Mouse (Mus musculus): ENCODE measurements at regions not wholly inside any gene's neighbourhood (a gene's known extent, or its start where the extent isn't known, plus 50 kb on each side); places are given as distances from the start of the nearest gene placed in this dataset.

DNA sequence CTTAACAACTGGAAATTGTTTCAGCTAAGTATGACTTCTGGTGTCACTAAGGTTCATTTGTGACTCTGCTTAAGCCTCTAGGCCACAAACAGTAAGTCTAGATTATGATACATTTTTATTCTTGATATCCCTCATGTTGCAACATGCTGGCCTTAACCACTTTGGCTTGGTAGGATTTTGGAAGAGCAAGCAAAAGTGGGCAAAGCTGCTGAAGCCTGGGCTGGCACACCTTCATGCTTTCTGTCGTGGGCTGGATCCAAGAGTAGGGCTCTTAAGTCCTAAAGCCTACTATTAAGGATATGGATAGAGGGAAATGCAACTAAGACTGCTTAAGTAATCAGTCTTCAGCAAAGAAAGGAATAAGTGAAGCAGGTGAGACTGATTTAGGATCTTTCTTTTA, 923.6 kb downstream of the Slc22a22 start:
- no peak overlapping the region for H3K27ac ChIP-seq (ENCODE audit: control insufficient read depth, insufficient read depth, low read depth, low read length)
- no peaks in the 10 kb centered on the region for H3K36me3 ChIP-seq (ENCODE audit: control insufficient read depth, insufficient read depth, low read length)
- H3K4me1 ChIP-seq (ENCODE audit: control insufficient read depth, insufficient read depth, low read length) = no peaks in the 10 kb centered on the region
- no peak overlapping the region for H3K4me3 ChIP-seq (ENCODE audit: control insufficient read depth, low read depth, low read length)
- no peak for TF ChIP-seq CTCF (IDR thresholded peaks at IDR 0.05; ENCODE audit: control insufficient read depth, insufficient read depth, insufficient replicate concordance, low read depth, low read length)
- TF ChIP-seq POLR2A (IDR thresholded peaks at IDR 0.05; ENCODE audit: control insufficient read depth, low read depth, low read length) = no peak
- H3K27me3 ChIP-seq (ENCODE audit: control insufficient read depth, insufficient read depth, low read length) = no peaks in the 10 kb centered on the region

DNA sequence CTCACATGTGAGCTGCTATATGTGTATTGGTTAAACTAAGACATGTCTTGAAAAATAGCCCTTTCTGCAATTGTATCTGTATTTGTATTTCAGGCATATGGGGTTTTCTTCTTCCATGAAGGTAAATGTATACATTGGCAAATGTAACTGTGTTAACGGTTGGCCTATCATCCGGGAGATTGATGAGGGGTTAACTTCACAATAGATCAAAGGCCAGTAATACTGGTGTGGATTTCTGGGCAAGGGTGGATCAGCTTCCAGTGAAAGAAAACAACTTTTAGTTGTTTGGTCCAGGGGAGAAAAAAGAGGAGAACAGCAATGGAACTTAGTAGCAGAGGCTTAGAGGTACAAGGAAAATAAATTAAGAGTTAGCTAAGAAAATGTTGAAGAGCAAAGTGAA, 945.9 kb downstream of the Slc22a22 start:
- Histone ChIP-seq H3K4me3 (ENCODE audit: control insufficient read depth, low read depth, low read length) (no peak overlapping the region), H3K36me3 (ENCODE audit: control insufficient read depth, insufficient read depth, low read length) (no peaks in the 10 kb centered on the region), H3K27me3 (ENCODE audit: control insufficient read depth, insufficient read depth, low read length) (no peaks in the 10 kb centered on the region), H3K27ac (ENCODE audit: control insufficient read depth, insufficient read depth, low read depth, low read length) (no peak overlapping the region), H3K4me1 (ENCODE audit: control insufficient read depth, insufficient read depth, low read length) (no peaks in the 10 kb centered on the region)
- no peak for TF ChIP-seq POLR2A (IDR thresholded peaks at IDR 0.05; ENCODE audit: control insufficient read depth, low read depth, low read length)
- no peak for TF ChIP-seq CTCF (IDR thresholded peaks at IDR 0.05; ENCODE audit: control insufficient read depth, insufficient read depth, insufficient replicate concordance, low read depth, low read length)

DNA sequence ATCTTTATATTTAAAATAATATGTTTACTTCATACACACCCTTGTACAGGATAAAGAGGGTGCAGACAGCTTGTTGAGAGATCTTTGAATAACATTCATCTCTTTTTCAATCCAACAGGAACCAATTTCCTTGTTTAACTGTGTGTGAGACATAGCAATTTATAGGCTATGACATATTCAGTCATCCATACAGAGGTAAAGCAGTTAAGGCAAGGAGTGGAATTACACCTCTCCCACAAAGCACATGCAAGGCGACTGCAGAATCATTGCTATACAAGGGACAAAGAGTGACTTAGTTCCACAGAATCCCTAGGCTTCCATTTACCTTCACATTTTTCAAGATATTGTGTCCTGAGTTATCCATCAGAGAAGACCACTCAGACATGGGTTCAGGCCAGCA, 959.0 kb downstream of the Slc22a22 start:
- no peak overlapping the region for H3K27ac ChIP-seq (ENCODE audit: control insufficient read depth, insufficient read depth, low read depth, low read length)
- no peak for TF ChIP-seq CTCF (IDR thresholded peaks at IDR 0.05; ENCODE audit: control insufficient read depth, insufficient read depth, insufficient replicate concordance, low read depth, low read length)
- no peak for TF ChIP-seq POLR2A (IDR thresholded peaks at IDR 0.05; ENCODE audit: control insufficient read depth, low read depth, low read length)
- H3K4me1 ChIP-seq (ENCODE audit: control insufficient read depth, insufficient read depth, low read length) = no peaks in the 10 kb centered on the region
- no peaks in the 10 kb centered on the region for H3K27me3 ChIP-seq (ENCODE audit: control insufficient read depth, insufficient read depth, low read length)
- H3K36me3 ChIP-seq (ENCODE audit: control insufficient read depth, insufficient read depth, low read length) = no peaks in the 10 kb centered on the region
- no peak overlapping the region for H3K4me3 ChIP-seq (ENCODE audit: control insufficient read depth, low read depth, low read length)

DNA sequence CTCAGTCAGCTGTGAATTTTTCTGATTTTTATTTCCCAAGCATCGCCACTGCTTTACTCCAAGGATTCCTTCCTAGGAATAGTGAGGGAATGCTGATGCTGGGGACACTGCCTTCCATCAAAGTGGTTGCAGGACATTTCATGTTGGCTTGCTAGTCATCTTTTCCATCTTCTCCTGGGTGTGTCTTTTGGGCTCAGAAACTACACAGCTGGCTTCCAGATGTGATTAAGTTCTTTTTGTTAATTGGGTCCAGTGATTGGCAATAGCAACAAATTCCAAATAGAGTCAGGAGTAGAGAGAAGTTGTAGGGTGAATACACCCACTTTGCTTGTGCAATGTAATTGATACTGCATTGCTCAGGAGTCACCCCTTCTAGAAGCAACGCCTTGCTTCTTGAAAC, 961.3 kb downstream of the Slc22a22 start:
- H3K4me3 ChIP-seq (ENCODE audit: control insufficient read depth, low read depth, low read length) = no peak overlapping the region
- H3K36me3 ChIP-seq (ENCODE audit: control insufficient read depth, insufficient read depth, low read length) = no peaks in the 10 kb centered on the region
- H3K4me1 ChIP-seq (ENCODE audit: control insufficient read depth, insufficient read depth, low read length) = no peaks in the 10 kb centered on the region
- H3K27ac ChIP-seq (ENCODE audit: control insufficient read depth, insufficient read depth, low read depth, low read length) = no peak overlapping the region
- no peaks in the 10 kb centered on the region for H3K27me3 ChIP-seq (ENCODE audit: control insufficient read depth, insufficient read depth, low read length)
- no peak for TF ChIP-seq CTCF (IDR thresholded peaks at IDR 0.05; ENCODE audit: control insufficient read depth, insufficient read depth, insufficient replicate concordance, low read depth, low read length)
- TF ChIP-seq POLR2A (IDR thresholded peaks at IDR 0.05; ENCODE audit: control insufficient read depth, low read depth, low read length) = no peak

DNA sequence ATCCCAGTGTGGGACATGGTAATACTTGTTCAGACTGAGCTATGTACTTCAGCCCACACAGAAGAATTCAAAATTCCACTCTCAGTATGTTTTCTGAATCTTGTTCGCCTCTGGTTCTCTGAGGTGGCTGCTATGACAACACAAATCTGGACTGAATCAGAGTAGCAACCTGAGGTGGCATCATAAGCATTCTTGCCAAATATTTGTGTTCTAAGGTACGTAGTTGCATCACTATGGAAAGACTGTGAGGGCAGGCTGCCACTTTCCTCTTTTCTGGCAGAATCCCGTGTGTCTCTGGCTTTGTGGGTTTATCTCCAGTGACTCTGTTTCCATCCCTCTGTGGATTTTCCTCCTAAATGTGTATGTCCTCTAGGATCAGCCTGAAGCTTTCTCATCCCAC, 978.7 kb downstream of the Slc22a22 start:
- Histone ChIP-seq H3K4me3 (ENCODE audit: control insufficient read depth, low read depth, low read length) (no peak overlapping the region), H3K4me1 (ENCODE audit: control insufficient read depth, insufficient read depth, low read length) (no peaks in the 10 kb centered on the region)
- TF ChIP-seq POLR2A (IDR thresholded peaks at IDR 0.05; ENCODE audit: control insufficient read depth, low read depth, low read length) (no peak), CTCF (IDR thresholded peaks at IDR 0.05; ENCODE audit: control insufficient read depth, insufficient read depth, insufficient replicate concordance, low read depth, low read length) (no peak)

DNA sequence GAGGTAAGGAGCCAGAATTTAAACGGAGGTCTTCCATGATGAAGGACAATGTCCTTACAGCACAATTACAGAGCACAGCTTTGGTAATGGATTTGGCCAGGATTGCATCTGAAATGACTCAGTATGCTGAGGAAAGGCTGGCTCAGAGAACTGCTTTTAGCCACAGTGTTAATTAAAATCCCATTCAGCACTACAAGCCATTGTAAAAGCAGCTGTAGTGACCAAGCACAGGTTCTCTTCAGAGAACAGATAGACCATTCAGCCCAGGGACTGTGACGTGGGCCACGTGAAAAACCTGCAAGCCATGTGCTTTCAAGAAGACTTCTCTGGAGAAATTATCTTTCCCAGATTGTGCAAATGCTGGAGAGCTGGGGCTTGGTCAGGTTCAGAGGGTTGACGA, 979.7 kb downstream of the Slc22a22 start:
- TF ChIP-seq CTCF (IDR thresholded peaks at IDR 0.05; ENCODE audit: control insufficient read depth, insufficient read depth, insufficient replicate concordance, low read depth, low read length) (no peak), POLR2A (IDR thresholded peaks at IDR 0.05; ENCODE audit: control insufficient read depth, low read depth, low read length) (no peak)
- no peak overlapping the region for H3K4me3 ChIP-seq (ENCODE audit: control insufficient read depth, low read depth, low read length)
- H3K27ac ChIP-seq (ENCODE audit: control insufficient read depth, insufficient read depth, low read depth, low read length) = no peak overlapping the region
- H3K27me3 ChIP-seq (ENCODE audit: control insufficient read depth, insufficient read depth, low read length) = no peaks in the 10 kb centered on the region
- H3K36me3 ChIP-seq (ENCODE audit: control insufficient read depth, insufficient read depth, low read length) = no peaks in the 10 kb centered on the region
- no peaks in the 10 kb centered on the region for H3K4me1 ChIP-seq (ENCODE audit: control insufficient read depth, insufficient read depth, low read length)

More for the DNA sequence above, 978.7 kb downstream of the Slc22a22 start:
- Histone ChIP-seq H3K27me3 (ENCODE audit: control insufficient read depth, insufficient read depth, low read length) (no peaks in the 10 kb centered on the region), H3K27ac (ENCODE audit: control insufficient read depth, insufficient read depth, low read depth, low read length) (no peak overlapping the region), H3K36me3 (ENCODE audit: control insufficient read depth, insufficient read depth, low read length) (no peaks in the 10 kb centered on the region)

DNA sequence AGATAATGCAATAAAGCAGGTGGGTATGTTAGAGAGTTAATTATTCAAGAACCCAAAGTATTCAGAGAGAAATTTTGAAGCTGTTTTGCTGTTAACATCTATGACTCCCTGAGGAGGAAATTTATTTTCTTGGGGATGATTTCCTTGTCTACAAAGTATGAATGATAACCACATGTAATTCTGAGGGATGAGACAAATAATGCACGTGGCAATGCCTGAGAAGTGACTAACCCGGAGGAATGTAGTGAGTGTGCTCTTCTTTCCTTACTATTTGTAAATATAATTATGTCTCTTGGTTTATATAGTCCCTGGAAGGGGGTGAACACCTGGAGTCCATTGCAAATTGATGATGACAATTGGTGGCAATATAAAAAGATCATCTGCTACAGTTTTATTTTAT, 981.1 kb downstream of the Slc22a22 start:
- TF ChIP-seq CTCF (IDR thresholded peaks at IDR 0.05; ENCODE audit: control insufficient read depth, insufficient read depth, insufficient replicate concordance, low read depth, low read length) (no peak), POLR2A (IDR thresholded peaks at IDR 0.05; ENCODE audit: control insufficient read depth, low read depth, low read length) (no peak)
- no peaks in the 10 kb centered on the region for H3K36me3 ChIP-seq (ENCODE audit: control insufficient read depth, insufficient read depth, low read length)
- H3K4me1 ChIP-seq (ENCODE audit: control insufficient read depth, insufficient read depth, low read length) = no peaks in the 10 kb centered on the region
- H3K4me3 ChIP-seq (ENCODE audit: control insufficient read depth, low read depth, low read length) = no peak overlapping the region
- H3K27ac ChIP-seq (ENCODE audit: control insufficient read depth, insufficient read depth, low read depth, low read length) = no peak overlapping the region
- no peaks in the 10 kb centered on the region for H3K27me3 ChIP-seq (ENCODE audit: control insufficient read depth, insufficient read depth, low read length)

DNA sequence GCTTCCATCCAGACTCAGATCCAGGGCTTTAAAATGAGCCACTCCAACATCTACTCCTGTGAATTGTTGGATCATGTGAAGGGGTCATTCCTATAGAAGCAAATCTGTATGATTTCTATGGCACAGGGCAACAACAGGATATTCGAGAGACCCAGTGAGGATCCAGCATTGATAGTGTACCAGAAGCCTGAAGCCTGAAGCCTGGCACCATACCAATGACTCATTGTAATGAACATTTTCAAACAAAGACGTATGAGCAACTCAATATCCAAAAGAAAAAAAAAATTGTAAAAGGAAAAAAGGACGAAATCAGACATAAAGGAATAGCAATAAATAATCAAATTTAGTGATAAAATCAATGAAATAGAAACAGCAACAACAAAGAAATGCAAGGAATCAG, 991.5 kb downstream of the Slc22a22 start:
- TF ChIP-seq POLR2A (IDR thresholded peaks at IDR 0.05; ENCODE audit: control insufficient read depth, low read depth, low read length) = no peak
- TF ChIP-seq CTCF (IDR thresholded peaks at IDR 0.05; ENCODE audit: control insufficient read depth, insufficient read depth, insufficient replicate concordance, low read depth, low read length) = no peak
- Histone ChIP-seq H3K4me3 (ENCODE audit: control insufficient read depth, low read depth, low read length) (no peak overlapping the region), H3K4me1 (ENCODE audit: control insufficient read depth, insufficient read depth, low read length) (no peaks in the 10 kb centered on the region), H3K36me3 (ENCODE audit: control insufficient read depth, insufficient read depth, low read length) (no peaks in the 10 kb centered on the region), H3K27ac (ENCODE audit: control insufficient read depth, insufficient read depth, low read depth, low read length) (no peak overlapping the region), H3K27me3 (ENCODE audit: control insufficient read depth, insufficient read depth, low read length) (no peaks in the 10 kb centered on the region)

Data from testis, adult 2 months (tissue).